Comparison of ENCODE assay signal across 8 mouse cellular contexts in genomic region chr13:3358079-3358608, GRCm38 (mm10).
A peak's percentile ranks its signal among the peaks of the same experiment; 100 is the strongest.
DNase-seq lines count a peak whose midpoint lies in the region; ATAC-seq lines count a peak whose summit lies in the region.

No protein-coding gene starts in this region.

- no peak overlapping the region for H3K9ac ChIP-seq in hindbrain, embryonic 14.5 days
- no peak overlapping the region for H3K9ac ChIP-seq in liver, embryonic 13.5 days
- H3K9ac ChIP-seq in stomach, embryonic 16.5 days (ENCODE audit: low read length), result peak overlapping the region; percentile 31; the same call in 1 of the 2 replicates

- peak; percentile 21; the same call in 1 of the 2 replicates for ATAC-seq in frontal cortex, adult (ENCODE audit: low TSS enrichment)
- ATAC-seq in hindbrain, embryonic 14.5 days (ENCODE audit: low FRiP score), result no peak; the same call in 1 of the 2 replicates
- ATAC-seq in liver, embryonic 13.5 days (ENCODE audit: low read depth), result no peak
- no peak; the same call in 1 of the 2 replicates for ATAC-seq in stomach, embryonic 16.5 days (ENCODE audit: insufficient read depth, low FRiP score)

- peaks cover 15% of the 10 kb centered on the region; the same call in 1 of the 2 replicates for H3K4me1 ChIP-seq in hindbrain, embryonic 14.5 days (replicated peaks; ENCODE audit: control insufficient read depth, insufficient read depth, low read length)
- H3K4me1 ChIP-seq in liver, embryonic 13.5 days (replicated peaks), result no peaks in the 10 kb centered on the region
- H3K4me1 ChIP-seq in stomach, embryonic 16.5 days (ENCODE audit: control insufficient read depth, insufficient read depth, low read length), result peaks cover 11% of the 10 kb centered on the region

- no peaks in the 10 kb centered on the region for H3K36me3 ChIP-seq in hindbrain, embryonic 14.5 days (replicated peaks; ENCODE audit: control insufficient read depth, insufficient read depth)
- H3K36me3 ChIP-seq in liver, embryonic 13.5 days, result no peaks in the 10 kb centered on the region
- no peaks in the 10 kb centered on the region for H3K36me3 ChIP-seq in stomach, embryonic 16.5 days (ENCODE audit: control insufficient read depth, insufficient read depth, low read length)

- 2% methylated on average over 45 of the region's 45 CpGs for WGBS in hindbrain, embryonic 14.5 days
- WGBS in liver, embryonic 13.5 days (ENCODE audit: insufficient replicate concordance), result 4% methylated on average over 45 of the region's 45 CpGs
- WGBS in stomach, embryonic 16.5 days, result 3% methylated on average over 45 of the region's 45 CpGs

- no peak overlapping the region for H3K27ac ChIP-seq in hindbrain, embryonic 14.5 days
- no peak overlapping the region for H3K27ac ChIP-seq in liver, embryonic 13.5 days
- no peak overlapping the region for H3K27ac ChIP-seq in stomach, embryonic 16.5 days (ENCODE audit: low read length)

- H3K4me2 ChIP-seq in hindbrain, embryonic 14.5 days (replicated peaks), result peak overlapping the region; percentile 96
- peak overlapping the region; percentile 67 for H3K4me2 ChIP-seq in liver, embryonic 13.5 days
- peak overlapping the region; percentile 97 for H3K4me2 ChIP-seq in stomach, embryonic 16.5 days (ENCODE audit: low read depth, low read length)

- H3K9me3 ChIP-seq in hindbrain, embryonic 14.5 days (ENCODE audit: control insufficient read depth, low read length), result no peaks in the 10 kb centered on the region
- H3K9me3 ChIP-seq in liver, embryonic 13.5 days (replicated peaks), result no peaks in the 10 kb centered on the region
- no peaks in the 10 kb centered on the region for H3K9me3 ChIP-seq in stomach, embryonic 16.5 days (replicated peaks; ENCODE audit: control insufficient read depth, low read length)

- peak overlapping the region; percentile 22 for H3K4me3 ChIP-seq in hindbrain, embryonic 14.5 days (replicated peaks; ENCODE audit: low read length)
- H3K4me3 ChIP-seq in liver, embryonic 13.5 days (replicated peaks), result peak overlapping the region; percentile 51
- H3K4me3 ChIP-seq in stomach, embryonic 16.5 days (replicated peaks; ENCODE audit: low read length), result peak overlapping the region; percentile 65

- DNase-seq in frontal cortex, postnatal 10 days (ENCODE audit: low spot score in 2 of 2), result no peak
- DNase-seq in cerebellum, adult 8-10 months, result peak; percentile 5
- DNase-seq in hindbrain, embryonic 14.5 days (ENCODE audit: low spot score), result no peak
- no peak for DNase-seq in liver, embryonic 13.5 days
- no peak for DNase-seq in gastrocnemius, postnatal 4 days (ENCODE audit: low spot score in 2 of 2)
- no peak for DNase-seq in spleen, adult 12 weeks (ENCODE audit: low spot score)

- peaks cover 62% of the 10 kb centered on the region for H3K27me3 ChIP-seq in hindbrain, embryonic 14.5 days (ENCODE audit: control insufficient read depth, insufficient read depth, low read length)
- H3K27me3 ChIP-seq in liver, embryonic 13.5 days, result peaks cover 41% of the 10 kb centered on the region
- peaks cover 25% of the 10 kb centered on the region for H3K27me3 ChIP-seq in stomach, embryonic 16.5 days (ENCODE audit: control insufficient read depth, insufficient read depth, low read length)
